Mouse (Mus musculus): ENCODE results near the gene Scn10a. TPM values are rescaled to one million over a fixed set of nuclear protein-coding genes. Genes with fewer than 3 reads are reported as not detected.

The Scn10a gene
- polyA plus RNA-seq, 1 experiment from 2014 or later, result not detected

- Histone ChIP-seq H3K36me3 (ENCODE audit: control insufficient read depth, insufficient read depth, low read length) (no peaks in the 10 kb centered on the region), H3K4me3 (replicated peaks; ENCODE audit: low read depth, low read length) (no peak overlapping the region), H3K4me1 (ENCODE audit: control insufficient read depth, insufficient read depth, low read length) (no peaks in the 10 kb centered on the region), H3K4me2 (ENCODE audit: low read length) (no peak overlapping the region), H3K27ac (replicated peaks; ENCODE audit: low read depth, low read length) (no peak overlapping the region), H3K9me3 (ENCODE audit: control insufficient read depth, low read length) (no peaks in the 10 kb centered on the region), H3K27me3 (ENCODE audit: control insufficient read depth, insufficient read depth, low read length) (no peaks in the 10 kb centered on the region), H3K9ac (replicated peaks; ENCODE audit: low read length) (no peak overlapping the region)
- WGBS, result 74% methylated on average over 1 of the region's 1 CpGs
- ATAC-seq (ENCODE audit: low FRiP score, low TSS enrichment) (no peak), DNase-seq (no peak)
Measured at GRCm38 (mm10) chr9:119664109-119664508, 55.0 kb downstream of the Scn10a start.

DNA sequence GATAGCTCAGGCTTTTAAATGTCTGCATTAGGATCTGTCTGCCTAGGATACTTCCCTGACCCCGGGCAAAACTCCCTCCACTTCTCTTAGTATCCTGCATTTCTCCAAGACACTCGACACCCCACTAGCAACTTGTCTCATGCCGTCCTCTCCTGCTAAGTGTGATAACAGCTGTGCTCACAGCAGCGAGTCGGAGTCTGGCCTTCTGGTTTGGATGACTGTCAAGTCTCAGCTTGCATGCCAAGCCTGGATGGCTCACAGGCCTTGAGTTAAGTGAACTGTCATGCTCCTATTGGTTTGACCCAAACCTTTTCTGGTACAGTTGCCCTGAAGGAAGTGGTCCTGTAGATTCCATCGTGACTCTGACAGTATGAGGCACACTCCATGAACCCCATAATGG, 63.0 kb downstream of the Scn10a start:
- H3K27me3 ChIP-seq (ENCODE audit: control insufficient read depth, insufficient read depth, low read length), result no peaks in the 10 kb centered on the region
- H3K4me2 ChIP-seq (ENCODE audit: low read length), result no peak overlapping the region
- no peaks in the 10 kb centered on the region for H3K36me3 ChIP-seq (ENCODE audit: control insufficient read depth, insufficient read depth, low read length)
- 74% methylated on average over 6 of the region's 6 CpGs for WGBS
- no peak for DNase-seq
- no peak for ATAC-seq (ENCODE audit: low FRiP score, low TSS enrichment)
- no peaks in the 10 kb centered on the region for H3K9me3 ChIP-seq (ENCODE audit: control insufficient read depth, low read length)
- H3K9ac ChIP-seq (replicated peaks; ENCODE audit: low read length), result no peak overlapping the region
- no peak overlapping the region for H3K27ac ChIP-seq (replicated peaks; ENCODE audit: low read depth, low read length)
- no peaks in the 10 kb centered on the region for H3K4me1 ChIP-seq (ENCODE audit: control insufficient read depth, insufficient read depth, low read length)
- H3K4me3 ChIP-seq (replicated peaks; ENCODE audit: low read depth, low read length), result no peak overlapping the region

DNA sequence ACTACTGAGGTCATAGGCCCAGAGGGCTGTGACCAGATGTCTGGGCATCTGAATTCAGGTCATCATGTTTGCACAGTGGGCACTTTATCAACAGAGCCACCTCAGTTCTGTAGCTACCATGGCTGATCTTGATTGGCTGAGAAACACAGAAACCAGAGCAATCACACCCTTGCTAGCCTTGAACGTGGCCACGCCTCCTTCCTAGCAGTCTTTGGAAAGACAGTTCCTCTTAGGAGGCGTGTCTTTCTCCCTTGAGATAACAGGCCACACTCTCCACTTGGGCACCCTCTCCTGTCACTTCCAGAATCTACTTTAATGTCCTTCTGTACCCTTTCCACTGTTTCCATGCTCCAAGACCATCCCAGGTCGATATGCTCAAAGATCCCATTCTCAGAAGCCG, 65.4 kb downstream of the Scn10a start:
- no peak for ATAC-seq (ENCODE audit: low FRiP score, low TSS enrichment)
- H3K27me3 ChIP-seq (ENCODE audit: control insufficient read depth, insufficient read depth, low read length), result no peaks in the 10 kb centered on the region

GRCm38 (mm10) chr9:119646942-119647547, 72.1 kb downstream of the Scn10a start:
- no peak overlapping the region for H3K4me2 ChIP-seq (ENCODE audit: low read length)
- no peaks in the 10 kb centered on the region for H3K36me3 ChIP-seq (ENCODE audit: control insufficient read depth, insufficient read depth, low read length)
- no peaks in the 10 kb centered on the region for H3K27me3 ChIP-seq (ENCODE audit: control insufficient read depth, insufficient read depth, low read length)
- no peak overlapping the region for H3K9ac ChIP-seq (replicated peaks; ENCODE audit: low read length)
- H3K4me1 ChIP-seq (ENCODE audit: control insufficient read depth, insufficient read depth, low read length), result no peaks in the 10 kb centered on the region
- 64% methylated on average over 8 of the region's 8 CpGs for WGBS
- ATAC-seq (ENCODE audit: low FRiP score, low TSS enrichment) (no peak), DNase-seq (peak; percentile 72)
- H3K9me3 ChIP-seq (ENCODE audit: control insufficient read depth, low read length), result no peaks in the 10 kb centered on the region
- no peak overlapping the region for H3K27ac ChIP-seq (replicated peaks; ENCODE audit: low read depth, low read length)
- H3K4me3 ChIP-seq (replicated peaks; ENCODE audit: low read depth, low read length), result no peak overlapping the region

More for the DNA sequence above, 65.4 kb downstream of the Scn10a start:
- H3K4me1 ChIP-seq (ENCODE audit: control insufficient read depth, insufficient read depth, low read length), result no peaks in the 10 kb centered on the region
- no peak for DNase-seq
- no peaks in the 10 kb centered on the region for H3K36me3 ChIP-seq (ENCODE audit: control insufficient read depth, insufficient read depth, low read length)
- H3K27ac ChIP-seq (replicated peaks; ENCODE audit: low read depth, low read length), result no peak overlapping the region
- H3K9ac ChIP-seq (replicated peaks; ENCODE audit: low read length), result no peak overlapping the region
- no peaks in the 10 kb centered on the region for H3K9me3 ChIP-seq (ENCODE audit: control insufficient read depth, low read length)
- no peak overlapping the region for H3K4me3 ChIP-seq (replicated peaks; ENCODE audit: low read depth, low read length)
- WGBS, result 75% methylated on average over 5 of the region's 5 CpGs
- no peak overlapping the region for H3K4me2 ChIP-seq (ENCODE audit: low read length)

- no peaks in the 10 kb centered on the region for H3K4me1 ChIP-seq (ENCODE audit: control insufficient read depth, insufficient read depth, low read length)
- H3K9ac ChIP-seq (replicated peaks; ENCODE audit: low read length), result no peak overlapping the region
- no peaks in the 10 kb centered on the region for H3K9me3 ChIP-seq (ENCODE audit: control insufficient read depth, low read length)
- WGBS, result 94% methylated on average over 6 of the region's 6 CpGs
- no peaks in the 10 kb centered on the region for H3K36me3 ChIP-seq (ENCODE audit: control insufficient read depth, insufficient read depth, low read length)
- DNase-seq (no peak), ATAC-seq (ENCODE audit: low FRiP score, low TSS enrichment) (no peak)
- no peak overlapping the region for H3K27ac ChIP-seq (replicated peaks; ENCODE audit: low read depth, low read length)
- no peak overlapping the region for H3K4me3 ChIP-seq (replicated peaks; ENCODE audit: low read depth, low read length)
- H3K4me2 ChIP-seq (ENCODE audit: low read length), result no peak overlapping the region
- no peaks in the 10 kb centered on the region for H3K27me3 ChIP-seq (ENCODE audit: control insufficient read depth, insufficient read depth, low read length)
Measured at GRCm38 (mm10) chr9:119641985-119642384, 77.1 kb downstream of the Scn10a start.

GRCm38 (mm10) chr9:119634216-119634843, 84.8 kb downstream of the Scn10a start:
- no peaks in the 10 kb centered on the region for H3K27me3 ChIP-seq (ENCODE audit: control insufficient read depth, insufficient read depth, low read length)
- no peak overlapping the region for H3K9ac ChIP-seq (replicated peaks; ENCODE audit: low read length)
- no peaks in the 10 kb centered on the region for H3K9me3 ChIP-seq (ENCODE audit: control insufficient read depth, low read length)
- DNase-seq, result no peak
- no peak overlapping the region for H3K27ac ChIP-seq (replicated peaks; ENCODE audit: low read depth, low read length)
- ATAC-seq (ENCODE audit: low FRiP score, low TSS enrichment), result no peak
- peaks cover 8% of the 10 kb centered on the region; the same call in 1 of the 2 replicates for H3K4me1 ChIP-seq (ENCODE audit: control insufficient read depth, insufficient read depth, low read length)
- WGBS, result 68% methylated on average over 11 of the region's 11 CpGs
- H3K36me3 ChIP-seq (ENCODE audit: control insufficient read depth, insufficient read depth, low read length), result no peaks in the 10 kb centered on the region
- H3K4me2 ChIP-seq (ENCODE audit: low read length), result no peak overlapping the region
- H3K4me3 ChIP-seq (replicated peaks; ENCODE audit: low read depth, low read length), result no peak overlapping the region

DNA sequence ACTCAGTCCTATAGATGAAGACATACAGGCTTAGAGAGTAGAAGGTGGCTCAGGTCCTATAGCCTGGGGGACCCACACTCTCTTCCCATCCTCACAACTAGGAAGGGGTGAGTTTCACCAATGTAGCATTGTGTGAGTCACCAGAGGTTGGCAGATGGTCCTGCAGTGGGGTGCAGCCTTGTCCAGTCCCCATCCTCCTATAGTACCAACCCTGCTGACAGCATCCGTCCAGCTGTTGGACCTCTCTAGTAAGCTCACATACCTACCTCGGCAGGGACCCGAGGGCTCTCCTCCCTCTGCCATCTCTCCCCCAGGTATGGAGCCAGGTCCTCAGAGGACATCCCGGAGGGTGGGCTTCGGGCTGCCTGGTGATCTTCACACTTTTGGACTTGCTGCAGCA, 85.6 kb downstream of the Scn10a start:
- no peaks in the 10 kb centered on the region for H3K36me3 ChIP-seq (ENCODE audit: control insufficient read depth, insufficient read depth, low read length)
- peaks cover 8% of the 10 kb centered on the region; the same call in 1 of the 2 replicates for H3K4me1 ChIP-seq (ENCODE audit: control insufficient read depth, insufficient read depth, low read length)
- H3K27ac ChIP-seq (replicated peaks; ENCODE audit: low read depth, low read length), result no peak overlapping the region
- no peak for DNase-seq
- H3K27me3 ChIP-seq (ENCODE audit: control insufficient read depth, insufficient read depth, low read length), result no peaks in the 10 kb centered on the region
- H3K9me3 ChIP-seq (ENCODE audit: control insufficient read depth, low read length), result no peaks in the 10 kb centered on the region
- H3K9ac ChIP-seq (replicated peaks; ENCODE audit: low read length), result no peak overlapping the region
- H3K4me2 ChIP-seq (ENCODE audit: low read length), result no peak overlapping the region
- WGBS, result 91% methylated on average over 5 of the region's 5 CpGs
- H3K4me3 ChIP-seq (replicated peaks; ENCODE audit: low read depth, low read length), result no peak overlapping the region
- ATAC-seq (ENCODE audit: low FRiP score, low TSS enrichment), result no peak

GRCm38 (mm10) chr9:119632801-119633200, 86.3 kb downstream of the Scn10a start:
- peaks cover 8% of the 10 kb centered on the region; the same call in 1 of the 2 replicates for H3K4me1 ChIP-seq (ENCODE audit: control insufficient read depth, insufficient read depth, low read length)
- no peak for ATAC-seq (ENCODE audit: low FRiP score, low TSS enrichment)
- H3K4me2 ChIP-seq (ENCODE audit: low read length), result no peak overlapping the region
- H3K27me3 ChIP-seq (ENCODE audit: control insufficient read depth, insufficient read depth, low read length), result no peaks in the 10 kb centered on the region
- WGBS, result 35% methylated on average over 12 of the region's 12 CpGs
- H3K36me3 ChIP-seq (ENCODE audit: control insufficient read depth, insufficient read depth, low read length), result no peaks in the 10 kb centered on the region
- DNase-seq, result no peak
- H3K9ac ChIP-seq (replicated peaks; ENCODE audit: low read length), result no peak overlapping the region
- no peak overlapping the region for H3K4me3 ChIP-seq (replicated peaks; ENCODE audit: low read depth, low read length)
- no peak overlapping the region for H3K27ac ChIP-seq (replicated peaks; ENCODE audit: low read depth, low read length)
- H3K9me3 ChIP-seq (ENCODE audit: control insufficient read depth, low read length), result no peaks in the 10 kb centered on the region

DNA sequence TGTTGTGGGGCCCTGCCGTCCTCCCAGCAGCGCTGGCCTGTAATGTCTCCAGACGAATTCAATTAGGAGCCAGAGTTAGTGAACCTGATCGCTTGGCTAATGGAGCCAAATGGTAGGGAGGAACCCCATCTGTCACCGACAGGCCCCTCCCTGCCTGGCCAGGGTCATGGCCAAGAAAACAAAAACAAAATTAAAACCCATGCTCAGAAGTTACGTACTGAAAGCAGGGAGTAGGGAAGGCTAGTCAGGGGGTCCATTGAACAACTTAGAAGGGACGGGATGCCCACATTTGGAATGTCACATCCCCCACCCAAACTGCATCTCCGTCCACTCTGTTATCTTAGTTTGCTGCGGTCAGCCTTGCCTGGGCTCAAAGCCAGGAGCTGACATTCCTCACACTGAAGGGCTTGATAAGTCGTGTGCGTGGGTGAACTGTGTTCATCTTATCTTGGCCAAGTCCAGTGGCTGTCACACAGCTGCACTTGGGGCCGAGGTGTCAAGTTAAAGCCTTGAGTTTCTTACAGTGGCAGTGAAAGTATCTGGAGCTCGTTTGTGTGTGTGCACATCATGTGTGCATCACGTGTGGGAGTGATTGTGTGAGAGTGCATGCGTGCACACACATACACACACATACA, 87.1 kb downstream of the Scn10a start:
- Histone ChIP-seq H3K4me3 (replicated peaks; ENCODE audit: low read depth, low read length) (no peak overlapping the region), H3K27ac (replicated peaks; ENCODE audit: low read depth, low read length) (no peak overlapping the region), H3K4me2 (ENCODE audit: low read length) (no peak overlapping the region), H3K9me3 (ENCODE audit: control insufficient read depth, low read length) (no peaks in the 10 kb centered on the region), H3K9ac (replicated peaks; ENCODE audit: low read length) (no peak overlapping the region), H3K4me1 (ENCODE audit: control insufficient read depth, insufficient read depth, low read length) (peaks cover 8% of the 10 kb centered on the region; the same call in 1 of the 2 replicates), H3K36me3 (ENCODE audit: control insufficient read depth, insufficient read depth, low read length) (no peaks in the 10 kb centered on the region), H3K27me3 (ENCODE audit: control insufficient read depth, insufficient read depth, low read length) (no peaks in the 10 kb centered on the region)
- 62% methylated on average over 15 of the region's 15 CpGs for WGBS
- DNase-seq (no peak), ATAC-seq (ENCODE audit: low FRiP score, low TSS enrichment) (no peak)
